26 mouse cellular contexts compared by ENCODE assay signal in genomic region chr4:154513664-154514063, GRCm38 (mm10).
DNase-seq lines count a peak whose midpoint lies in the region; ATAC-seq and TF ChIP-seq lines count a peak whose summit lies in the region.
"Had no signal": no experiment of that assay in that cellular context is flagged by ENCODE, and none has a peak within 500 bp of the region (broad histone marks: within the 10 kb centered on the region; RNA-seq: fewer than 3 reads in every experiment).

No protein-coding gene starts in this region.

- no peak overlapping the region for H3K9ac ChIP-seq in hindbrain, postnatal 0 days (replicated peaks; ENCODE audit: low read length)
- H3K9ac ChIP-seq in midbrain, embryonic 11.5 days (ENCODE audit: low read length): no peak overlapping the region
- H3K9ac ChIP-seq: embryonic facial prominence, embryonic 13.5 days; forebrain, embryonic 13.5 days; forebrain, postnatal 0 days; hindbrain, embryonic 12.5 days; hindbrain, embryonic 15.5 days had no signal

- no peak for ATAC-seq in hindbrain, postnatal 0 days
- ATAC-seq in midbrain, embryonic 11.5 days (ENCODE audit: low FRiP score): no peak
- ATAC-seq: CD4-positive, CD25-positive, alpha-beta regulatory T cell, adult 4 months; forebrain, embryonic 13.5 days; forebrain, postnatal 0 days; intestine, embryonic 16.5 days had no signal

- H3K4me3 ChIP-seq in gastrocnemius, adult 2 months: no peak overlapping the region
- no peak overlapping the region for H3K4me3 ChIP-seq in hindbrain, embryonic 10.5 days
- no peak overlapping the region for H3K4me3 ChIP-seq in hindbrain, postnatal 0 days (ENCODE audit: low read length)
- no peak overlapping the region for H3K4me3 ChIP-seq in midbrain, embryonic 10.5 days
- H3K4me3 ChIP-seq in midbrain, embryonic 11.5 days (ENCODE audit: low read depth, low read length): no peak overlapping the region
- H3K4me3 ChIP-seq: embryonic facial prominence, embryonic 13.5 days; erythroblast, embryonic 14.5 days; forebrain, embryonic 13.5 days; heart, embryonic 13.5 days; hindbrain, embryonic 12.5 days; hindbrain, embryonic 15.5 days had no signal

- H3K4me2 ChIP-seq in hindbrain, postnatal 0 days (ENCODE audit: low read depth, low read length): no peak overlapping the region
- no peak overlapping the region for H3K4me2 ChIP-seq in midbrain, embryonic 11.5 days
- H3K4me2 ChIP-seq: embryonic facial prominence, embryonic 13.5 days; heart, embryonic 13.5 days; hindbrain, embryonic 12.5 days; hindbrain, embryonic 15.5 days had no signal

- no peaks in the 10 kb centered on the region for H3K9me3 ChIP-seq in hindbrain, embryonic 10.5 days
- no peaks in the 10 kb centered on the region for H3K9me3 ChIP-seq in hindbrain, postnatal 0 days (ENCODE audit: low read length)
- H3K9me3 ChIP-seq in midbrain, embryonic 10.5 days (replicated peaks): no peaks in the 10 kb centered on the region
- H3K9me3 ChIP-seq in midbrain, embryonic 11.5 days (ENCODE audit: control insufficient read depth, low read length): no peaks in the 10 kb centered on the region
- H3K9me3 ChIP-seq: embryonic facial prominence, embryonic 13.5 days; forebrain, embryonic 13.5 days; heart, embryonic 13.5 days; hindbrain, embryonic 12.5 days; hindbrain, embryonic 15.5 days had no signal

- WGBS in hindbrain, embryonic 10.5 days: 67% methylated on average over 2 of the region's 2 CpGs
- WGBS in hindbrain, postnatal 0 days: 64% methylated on average over 2 of the region's 2 CpGs
- WGBS in midbrain, embryonic 10.5 days: 59% methylated on average over 2 of the region's 2 CpGs
- WGBS in midbrain, embryonic 11.5 days: 64% methylated on average over 2 of the region's 2 CpGs

- TF ChIP-seq CTCF in gastrocnemius, adult 2 months (IDR thresholded peaks at IDR 0.05): no peak
- no peak for TF ChIP-seq CTCF in hindbrain, postnatal 0 days (IDR thresholded peaks at IDR 0.05; ENCODE audit: low read depth)

- H3K4me1 ChIP-seq in hindbrain, embryonic 10.5 days (replicated peaks): peaks cover 59% of the 10 kb centered on the region
- H3K4me1 ChIP-seq in hindbrain, postnatal 0 days (ENCODE audit: insufficient read depth, low read length): no peaks in the 10 kb centered on the region
- H3K4me1 ChIP-seq in midbrain, embryonic 10.5 days: peaks cover 84% of the 10 kb centered on the region
- H3K4me1 ChIP-seq in midbrain, embryonic 11.5 days (ENCODE audit: control insufficient read depth, insufficient read depth, low read length): peaks cover 34% of the 10 kb centered on the region
- H3K4me1 ChIP-seq: hindbrain, embryonic 15.5 days had no signal

- peaks cover 98% of the 10 kb centered on the region for H3K27me3 ChIP-seq in hindbrain, embryonic 10.5 days (ENCODE audit: insufficient read depth, poor library complexity, severe bottlenecking)
- peaks cover 17% of the 10 kb centered on the region for H3K27me3 ChIP-seq in hindbrain, postnatal 0 days (ENCODE audit: insufficient read depth, low read length)
- peaks cover 99% of the 10 kb centered on the region for H3K27me3 ChIP-seq in midbrain, embryonic 10.5 days (ENCODE audit: low read depth, poor library complexity, severe bottlenecking)
- peaks cover 52% of the 10 kb centered on the region for H3K27me3 ChIP-seq in midbrain, embryonic 11.5 days (ENCODE audit: control insufficient read depth, insufficient read depth, low read length)
- H3K27me3 ChIP-seq: embryonic facial prominence, embryonic 13.5 days had no signal

- peak; percentile 43 for DNase-seq in gastrocnemius, adult 2 months
- DNase-seq in gastrocnemius, adult 8-10 months (ENCODE audit: low spot score in 2 of 2): no peak
- no peak for DNase-seq in hindbrain, embryonic 10.5 days (ENCODE audit: low spot score)
- DNase-seq in hindbrain, postnatal 0 days (ENCODE audit: low spot score): no peak
- no peak for DNase-seq in midbrain, embryonic 10.5 days (ENCODE audit: low spot score)
- no peak for DNase-seq in midbrain, embryonic 11.5 days (ENCODE audit: low spot score, missing footprints)
- peak; percentile 40 for DNase-seq in skeletal muscle tissue, adult 2 months (ENCODE audit: low read depth, low spot score)
- DNase-seq in layer of hippocampus, adult 8-10 months (ENCODE audit: low spot score in 2 of 2): no peak
- DNase-seq: adrenal gland, adult 2 months; adrenal gland, postnatal 14 days; cerebellum, adult 11 months; cerebellum, adult 2 months; cerebellum, adult 9-11 months; cerebellum, postnatal 25 days; forebrain, postnatal 0 days; heart, adult 11 months; heart, postnatal 14 days; heart, postnatal 4 days had no signal

- no peaks in the 10 kb centered on the region for H3K36me3 ChIP-seq in hindbrain, embryonic 10.5 days
- no peaks in the 10 kb centered on the region for H3K36me3 ChIP-seq in hindbrain, postnatal 0 days (ENCODE audit: insufficient read depth, low read length)
- H3K36me3 ChIP-seq in midbrain, embryonic 10.5 days: no peaks in the 10 kb centered on the region
- no peaks in the 10 kb centered on the region for H3K36me3 ChIP-seq in midbrain, embryonic 11.5 days (ENCODE audit: control insufficient read depth, insufficient read depth, low read length)
- H3K36me3 ChIP-seq: embryonic facial prominence, embryonic 13.5 days; heart, embryonic 13.5 days; hindbrain, embryonic 12.5 days; hindbrain, embryonic 15.5 days had no signal

- intact Hi-C loops in gastrocnemius, adult 2 months (cut with DNase I): no loop called here

- no peak overlapping the region for H3K27ac ChIP-seq in gastrocnemius, adult 2 months
- H3K27ac ChIP-seq in hindbrain, embryonic 10.5 days: 0 out of 2 replicates have a peak overlapping the region, but pooled peaks have one; percentile 23
- no peak overlapping the region for H3K27ac ChIP-seq in hindbrain, postnatal 0 days
- peak overlapping the region; percentile 28; the same call in 1 of the 2 replicates for H3K27ac ChIP-seq in midbrain, embryonic 10.5 days (replicated peaks)
- no peak overlapping the region for H3K27ac ChIP-seq in midbrain, embryonic 11.5 days (ENCODE audit: low read depth, low read length)
- H3K27ac ChIP-seq: embryonic facial prominence, embryonic 13.5 days; heart, embryonic 13.5 days; hindbrain, embryonic 12.5 days; hindbrain, embryonic 15.5 days had no signal

Comparison
In these comparisons a context has a peak if more than half of its experiments do, and no peak if none do; other contexts are left out.
1. DNase-seq: peak in gastrocnemius, adult 2 months (single experiment) and skeletal muscle tissue, adult 2 months (single experiment); none in gastrocnemius, adult 8-10 months (0 of 2), hindbrain, embryonic 10.5 days (single experiment), hindbrain, postnatal 0 days (single experiment), midbrain, embryonic 10.5 days (single experiment), midbrain, embryonic 11.5 days (single experiment) and layer of hippocampus, adult 8-10 months (0 of 2).
2. H3K27ac ChIP-seq: peak in hindbrain, embryonic 10.5 days (single experiment) and midbrain, embryonic 10.5 days (single experiment); none in gastrocnemius, adult 2 months (single experiment), hindbrain, postnatal 0 days (single experiment) and midbrain, embryonic 11.5 days (single experiment).